Mouse (Mus musculus): ENCODE data around the gene Fbxo45. TPM values are rescaled to one million over a fixed set of nuclear protein-coding genes. Genes with fewer than 3 reads are reported as not detected.
"Not testable (repeated sequence)": the region's sequence is repeated elsewhere in the genome, so short reads cannot be mapped to it uniquely, and the experiment has no call there.

Fbxo45 gene
- total RNA-seq (2021), result 10 to 100 TPM; 41.4 to 44.7 TPM
- long read RNA-seq, experiment 1, full-length matches to known transcripts, result 105 of 115 reads
- long read RNA-seq, experiment 1, partial matches to known transcripts, result 2 of 115 reads
- long read RNA-seq, experiment 1, other reads (novel, unspliced or antisense), result 8 of 115 reads
- long read RNA-seq, experiment 2, full-length matches to known transcripts, result 103 of 111 reads
- long read RNA-seq, experiment 2, partial matches to known transcripts, result 3 of 111 reads
- long read RNA-seq, experiment 2, other reads (novel, unspliced or antisense), result 5 of 111 reads

DNA sequence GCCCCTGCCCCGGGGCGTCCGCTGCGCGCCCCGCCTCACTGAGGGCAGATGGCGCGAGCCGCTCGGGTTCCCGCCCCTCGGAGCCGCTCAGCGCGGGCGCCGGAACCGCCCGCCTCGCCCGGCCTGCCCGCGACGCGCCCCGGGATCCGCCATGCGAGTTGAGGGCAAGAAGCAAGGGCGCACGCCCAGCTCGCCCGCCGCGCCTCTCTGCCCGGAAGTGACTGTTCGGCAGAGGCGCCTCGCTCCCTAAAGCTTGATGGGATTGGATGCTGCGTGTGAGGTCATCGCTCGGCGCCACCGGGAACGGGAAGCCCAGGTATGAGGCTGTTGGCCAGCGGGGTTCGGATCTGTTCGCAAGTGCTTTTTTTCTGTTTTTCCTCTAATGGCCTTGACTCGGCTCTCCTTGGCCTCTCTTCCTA, at the start of gene Fbxo45, which contains the start of gene Wdr53:
Fbxo45 (minus strand) TSS at position 207 of the 419 bp plus-strand sequence.
Wdr53 (plus strand) TSS at position 276 of the 419 bp plus-strand sequence.
- intact Hi-C loops (cut with DNase I), result loop anchor here (5.0 kb wide), 1 partner anchor 135 kb away; no protein-coding TSS in a partner anchor

DNA sequence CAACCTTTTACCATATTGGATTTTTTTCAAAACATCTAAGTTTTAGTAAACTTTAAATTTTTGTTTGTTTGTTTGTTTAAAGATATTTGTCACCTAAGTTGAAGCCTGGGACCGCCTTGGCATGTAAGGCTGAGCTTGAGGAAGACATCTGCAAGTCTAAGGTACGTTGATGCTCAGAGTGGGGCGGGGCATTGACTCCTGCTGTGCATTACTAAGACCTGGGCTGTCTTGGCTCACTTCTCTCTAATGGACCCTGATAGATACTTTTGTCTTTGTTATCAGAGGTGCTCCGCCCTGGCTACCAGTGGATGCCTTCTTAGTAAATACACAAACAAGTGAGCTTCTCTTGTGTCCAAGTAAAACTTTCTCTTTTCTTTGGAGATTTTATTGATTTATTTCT, 44.9 kb upstream of the Fbxo45 start:
- DNase-seq (ENCODE audit: low spot score in 2 of 2), result no peak
- intact Hi-C loops (cut with DNase I), result no loop called here

More for the DNA sequence above, at the start of gene Fbxo45, which contains the start of gene Wdr53:
- DNase-seq (ENCODE audit: low spot score in 2 of 2), result peak; percentile 96 to 98

GRCm38 (mm10) chr16:32282608-32283007, 35.6 kb upstream of the Fbxo45 start:
- no peak for DNase-seq (ENCODE audit: low spot score in 2 of 2)
- intact Hi-C loops (cut with DNase I), result no loop called here

- DNase-seq (ENCODE audit: low spot score in 2 of 2), result no peak
- intact Hi-C loops (cut with DNase I), result no loop called here
Measured at GRCm38 (mm10) chr16:32280211-32280610, 33.3 kb upstream of the Fbxo45 start.

DNA sequence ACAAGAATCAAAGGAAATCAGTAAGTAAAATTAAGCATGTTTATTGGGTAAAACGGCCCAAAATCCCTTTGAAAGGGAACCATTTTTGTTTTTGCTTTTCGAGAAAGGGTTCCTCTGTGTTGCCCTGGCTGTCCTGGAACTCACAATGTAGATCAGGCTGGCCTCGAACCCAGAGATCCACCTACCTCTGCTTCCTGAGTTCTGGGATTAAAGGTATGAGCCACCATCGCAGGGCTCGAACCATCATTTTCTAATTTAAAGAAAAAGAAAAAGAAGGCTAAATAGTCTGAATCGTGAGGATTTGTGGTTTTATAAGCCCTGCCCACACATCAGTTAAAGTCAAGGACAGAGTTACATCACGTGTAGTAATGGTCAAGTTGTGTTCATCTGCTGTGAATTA, 31.4 kb upstream of the Fbxo45 start:
- no peak for DNase-seq (ENCODE audit: low spot score in 2 of 2)
- intact Hi-C loops (cut with DNase I), result no loop called here

- DNase-seq (ENCODE audit: low spot score in 2 of 2), result peak; percentile 81 to 90
- intact Hi-C loops (cut with DNase I), result no loop called here
Measured at GRCm38 (mm10) chr16:32277308-32278256, 30.6 kb upstream of the Fbxo45 start, which contains the start of gene Rnf168. TSS of gene Rnf168 (plus strand) at chr16:32277459.

DNA sequence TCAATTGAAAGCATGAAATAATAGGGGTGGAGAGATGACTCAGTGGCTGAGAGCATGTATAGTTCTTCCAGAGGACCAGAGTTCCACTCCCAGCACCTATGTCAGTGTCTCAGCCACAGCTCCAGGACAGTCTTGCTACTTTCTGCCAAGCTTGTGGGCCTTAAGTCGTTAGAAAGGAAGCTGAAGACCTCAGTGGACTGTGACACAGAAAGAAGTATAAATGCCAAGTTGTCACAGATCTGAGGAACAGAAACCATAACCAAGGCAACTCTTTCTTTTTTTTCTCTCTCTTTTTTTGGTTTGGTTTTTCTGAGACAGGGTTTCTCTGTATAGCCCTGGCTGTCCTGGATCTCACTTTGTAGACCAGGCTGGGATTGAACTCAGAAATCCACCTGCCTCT, 28.9 kb upstream of the Fbxo45 start:
- no peak for DNase-seq (ENCODE audit: low spot score in 2 of 2)
- intact Hi-C loops (cut with DNase I), result no loop called here

- intact Hi-C loops (cut with DNase I), result no loop called here
- no peak for DNase-seq (ENCODE audit: low spot score in 2 of 2)
Measured at GRCm38 (mm10) chr16:32275041-32275440, 28.1 kb upstream of the Fbxo45 start.

DNA sequence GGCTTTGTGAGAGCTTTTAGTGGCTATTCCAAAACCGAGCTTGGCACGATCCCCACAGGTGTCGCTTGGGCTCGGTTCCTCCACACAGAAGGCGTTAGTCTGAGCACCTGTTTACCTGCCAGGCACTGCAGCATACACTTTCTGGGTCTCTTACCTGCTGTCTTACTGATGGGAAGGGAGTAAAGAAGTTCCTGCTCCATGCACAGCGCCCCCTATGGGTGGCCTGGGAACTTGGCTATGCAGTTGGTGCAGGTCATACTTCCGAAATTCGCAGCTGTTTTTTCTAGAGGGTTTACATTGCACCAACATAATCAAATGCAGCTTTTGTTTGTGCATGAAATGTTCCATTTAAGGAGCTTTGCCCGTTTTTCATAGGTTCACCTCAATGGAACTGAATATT, 26.4 kb upstream of the Fbxo45 start:
- no peak for DNase-seq (ENCODE audit: low spot score in 2 of 2)
- intact Hi-C loops (cut with DNase I), result no loop called here

DNA sequence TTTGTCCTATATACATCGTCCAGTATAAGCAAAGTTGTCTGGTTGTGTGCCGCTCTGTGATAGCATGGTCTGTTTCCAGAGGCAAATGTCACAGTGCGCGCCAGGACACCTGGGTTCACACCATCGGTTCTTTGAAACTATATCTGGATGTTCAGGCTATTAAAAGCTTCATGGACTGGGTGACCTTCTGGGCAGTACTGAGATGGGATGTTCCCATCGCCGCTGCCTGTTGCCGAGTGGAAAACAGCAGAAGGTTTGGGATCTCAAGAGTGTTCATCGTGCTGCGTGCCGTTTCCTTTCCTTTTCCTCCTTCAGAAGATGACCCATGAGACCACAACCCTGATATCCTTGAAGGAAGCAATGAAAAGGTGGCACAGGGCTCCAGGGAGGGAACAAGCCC, 24.3 kb upstream of the Fbxo45 start, which contains the start of gene Smco1:
Smco1 (plus strand) TSS at position 178 of the 400 bp plus-strand sequence.
- intact Hi-C loops (cut with DNase I), result no loop called here
- DNase-seq (ENCODE audit: low spot score in 2 of 2), result no peak

- intact Hi-C loops (cut with DNase I); DNase-seq (ENCODE audit: low spot score in 2 of 2): not testable (repeated sequence)
Measured at GRCm38 (mm10) chr16:32264225-32264624, 17.3 kb upstream of the Fbxo45 start.

GRCm38 (mm10) chr16:32246351-32246791, 587 bp downstream of the Fbxo45 start:
- intact Hi-C loops (cut with DNase I), result loop anchor here (5.0 kb wide), 1 partner anchor 134 kb away; no protein-coding TSS in a partner anchor

DNA sequence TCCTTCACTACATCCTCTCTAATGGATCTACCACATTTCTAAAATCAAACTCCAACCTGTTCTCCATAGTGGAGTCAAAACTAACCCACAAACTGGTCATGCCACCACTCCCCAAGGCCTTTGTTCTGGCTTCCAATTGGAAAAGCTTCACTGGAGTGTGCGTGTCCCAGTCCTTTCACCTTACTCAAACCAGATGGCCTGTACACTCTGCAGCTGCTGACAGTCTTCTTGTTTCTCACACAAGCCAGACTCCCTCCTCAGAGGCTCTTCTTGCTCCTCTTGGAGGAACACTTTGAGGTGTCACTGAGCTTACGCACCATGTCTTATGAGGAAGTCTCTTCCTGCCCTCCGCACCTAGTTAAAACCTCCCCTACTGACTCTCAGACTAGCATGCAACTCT, 3.1 kb downstream of the Fbxo45 start:
- intact Hi-C loops (cut with DNase I), result no loop called here
- no peak for DNase-seq (ENCODE audit: low spot score in 2 of 2)

More at GRCm38 (mm10) chr16:32246351-32246791, 587 bp downstream of the Fbxo45 start:
- DNase-seq (ENCODE audit: low spot score in 2 of 2), result peak; percentile 29 to 54

DNA sequence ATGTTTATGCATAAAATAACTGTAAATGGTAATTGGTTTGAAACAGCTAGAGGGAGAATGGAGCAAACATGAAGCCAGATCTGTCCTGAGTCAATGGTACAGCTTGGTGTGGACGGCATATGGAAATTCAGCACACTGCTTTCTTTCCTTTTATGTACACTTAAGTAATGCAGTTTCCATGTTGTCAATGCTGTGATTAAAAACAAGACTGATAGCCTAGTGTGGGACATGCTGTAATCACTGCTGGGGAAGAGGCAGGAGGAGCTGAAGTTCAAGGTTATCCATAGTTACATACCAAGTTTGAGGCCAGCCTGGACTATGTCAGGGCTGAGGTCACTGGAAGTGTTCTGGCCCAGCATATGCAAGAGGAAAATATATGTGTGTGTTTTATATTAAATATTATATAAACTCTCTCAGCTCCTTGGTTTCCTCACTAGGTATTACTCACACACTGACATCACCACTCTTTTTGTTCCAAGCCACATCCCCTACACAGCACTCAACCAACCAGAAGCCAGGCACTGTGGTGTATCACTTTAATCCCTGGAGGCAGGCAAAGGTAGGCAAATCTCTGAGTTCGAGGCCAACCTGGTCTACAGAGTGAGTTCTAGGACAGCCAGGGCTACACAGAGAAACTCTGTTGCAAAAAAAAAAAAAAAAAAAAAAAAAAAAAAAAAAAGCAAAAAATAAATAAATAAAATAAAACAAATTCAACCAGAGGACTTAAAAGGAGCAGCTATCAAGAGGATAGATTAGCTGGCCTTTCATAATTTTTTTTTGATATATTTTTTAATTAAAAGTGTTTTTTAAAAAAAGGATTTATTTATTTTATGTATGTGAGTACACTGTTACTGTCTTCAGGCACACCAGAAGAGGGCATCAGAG, 7.3 kb downstream of the Fbxo45 start:
- intact Hi-C loops (cut with DNase I), result no loop called here
- DNase-seq (ENCODE audit: low spot score in 2 of 2), result no peak

DNA sequence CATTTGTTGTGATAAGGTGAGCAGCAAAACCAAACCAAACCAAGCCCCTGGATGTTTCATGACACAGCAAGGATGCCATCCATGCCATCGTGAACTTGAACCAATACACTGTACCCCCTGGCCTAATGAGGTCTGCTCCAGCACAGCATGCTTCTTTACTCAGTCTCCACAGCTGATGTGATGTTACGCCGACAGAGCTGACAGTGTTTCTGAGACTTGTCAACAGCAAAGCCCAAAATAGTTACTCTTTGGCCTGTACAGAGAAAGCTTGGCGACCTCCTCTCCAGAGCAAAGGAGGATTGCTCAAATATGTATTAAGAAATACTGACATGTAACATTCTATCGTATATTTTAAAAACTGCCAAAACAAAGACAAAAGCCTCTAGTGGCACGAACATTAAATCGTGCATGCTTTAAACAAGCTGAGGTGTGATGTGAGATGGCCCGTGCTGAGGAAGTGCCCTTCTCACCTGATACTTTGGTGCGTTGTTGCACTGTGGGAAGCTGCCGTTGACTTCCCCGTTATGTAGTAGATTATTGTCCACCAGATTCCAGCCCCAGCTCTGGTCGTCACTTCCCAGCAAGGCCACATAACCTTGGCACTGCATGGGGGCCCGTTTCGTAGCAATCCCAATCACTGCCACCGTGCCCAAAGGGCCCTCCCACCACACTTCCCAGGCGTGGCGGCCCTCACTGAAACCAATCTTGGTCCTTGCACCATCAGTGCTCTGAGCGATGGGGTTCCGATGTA, 8.9 kb downstream of the Fbxo45 start:
- DNase-seq (ENCODE audit: low spot score in 2 of 2), result no peak
- intact Hi-C loops (cut with DNase I), result no loop called here

GRCm38 (mm10) chr16:32232050-32232449, 14.9 kb downstream of the Fbxo45 start:
- not testable (repeated sequence) for DNase-seq (ENCODE audit: low spot score in 2 of 2)

GRCm38 (mm10) chr16:32222399-32222798, 24.6 kb downstream of the Fbxo45 start:
- intact Hi-C loops (cut with DNase I), result no loop called here
- no peak for DNase-seq (ENCODE audit: low spot score in 2 of 2)

More at GRCm38 (mm10) chr16:32232050-32232449, 14.9 kb downstream of the Fbxo45 start:
- intact Hi-C loops (cut with DNase I), result not testable (repeated sequence)

DNA sequence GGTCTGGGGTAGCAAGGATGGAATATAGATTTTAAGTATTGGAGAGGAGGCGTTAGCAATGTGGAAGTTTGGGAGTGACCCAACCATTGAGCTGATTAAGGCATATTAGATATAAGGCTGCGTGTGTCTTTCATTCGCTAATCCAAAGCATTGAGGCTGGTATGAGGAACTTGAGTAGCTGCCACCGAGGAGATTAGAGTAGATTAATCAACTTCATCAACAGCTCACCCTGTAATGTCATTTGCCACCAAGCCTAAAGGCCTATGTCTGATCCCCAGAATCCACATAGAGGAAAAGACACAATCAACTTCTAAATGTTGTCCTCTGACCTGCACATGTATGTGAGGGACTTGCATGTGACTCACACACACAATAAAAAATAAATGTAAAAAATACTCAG, 25.2 kb downstream of the Fbxo45 start:
- DNase-seq (ENCODE audit: low spot score in 2 of 2), result no peak
- intact Hi-C loops (cut with DNase I), result no loop called here
